Mouse (Mus musculus) urinary bladder, postnatal 25 days (tissue): ENCODE measurements around the gene Pou6f1.
A peak's percentile ranks its signal among the peaks of the same experiment; 100 is the strongest.
"Not testable (repeated sequence)": the region's sequence is repeated elsewhere in the genome, so short reads cannot be mapped to it uniquely, and the experiment has no call there.

Source experiments
- DNase-seq: peaks from one replicate; pipeline ENCODE4 v3.0.0; 2022; ENCODE audit warnings: low spot score

Pou6f1 gene

DNA sequence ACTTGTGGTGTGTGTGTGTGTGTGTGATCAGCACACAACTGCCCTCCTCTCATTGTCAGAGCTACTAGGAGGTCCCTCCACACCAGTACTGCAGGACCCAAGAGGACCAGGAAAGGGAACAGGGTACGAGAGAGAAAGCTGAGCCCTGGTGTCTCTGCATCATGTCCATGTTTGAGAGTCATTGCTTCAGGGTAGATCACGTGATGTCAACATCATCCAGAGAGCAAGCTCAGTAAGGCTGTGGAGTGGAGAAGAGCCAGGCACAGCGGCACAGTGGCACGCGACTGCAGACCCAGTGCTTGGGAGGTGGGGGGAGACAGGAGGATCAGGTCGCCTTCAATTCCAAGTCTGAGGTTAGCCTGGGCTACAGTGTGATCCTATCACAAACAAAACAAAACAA lies 23.4 kb downstream of the Pou6f1 start:
- DNase-seq, result no peak

GRCm38 (mm10) chr15:100575366-100575765 lies 24.4 kb downstream of the Pou6f1 start:
- DNase-seq, result no peak

GRCm38 (mm10) chr15:100574378-100574777 lies 25.4 kb downstream of the Pou6f1 start:
- DNase-seq, result no peak

GRCm38 (mm10) chr15:100573946-100574345 lies 25.8 kb downstream of the Pou6f1 start:
- no peak for DNase-seq

DNA sequence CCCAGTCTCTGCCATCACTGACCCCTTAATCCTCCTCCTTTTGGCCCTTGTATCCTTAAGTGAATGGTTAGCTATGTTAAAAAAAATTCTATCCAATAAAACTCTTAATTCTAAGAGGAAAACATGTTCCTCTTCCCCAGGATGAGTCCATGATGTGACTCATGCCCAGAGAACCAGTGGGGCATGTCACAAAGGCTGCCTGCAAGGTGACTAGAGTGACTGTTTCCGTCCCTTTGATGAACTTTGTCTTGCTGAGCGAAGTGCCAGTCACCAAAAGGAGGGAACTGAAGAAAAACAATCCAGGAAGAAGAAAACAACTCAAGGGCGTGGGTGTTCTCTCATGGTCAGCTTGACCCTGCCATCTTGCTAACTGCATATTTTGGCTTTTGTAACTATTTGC lies 30.5 kb downstream of the Pou6f1 start:
- DNase-seq, result no peak

DNA sequence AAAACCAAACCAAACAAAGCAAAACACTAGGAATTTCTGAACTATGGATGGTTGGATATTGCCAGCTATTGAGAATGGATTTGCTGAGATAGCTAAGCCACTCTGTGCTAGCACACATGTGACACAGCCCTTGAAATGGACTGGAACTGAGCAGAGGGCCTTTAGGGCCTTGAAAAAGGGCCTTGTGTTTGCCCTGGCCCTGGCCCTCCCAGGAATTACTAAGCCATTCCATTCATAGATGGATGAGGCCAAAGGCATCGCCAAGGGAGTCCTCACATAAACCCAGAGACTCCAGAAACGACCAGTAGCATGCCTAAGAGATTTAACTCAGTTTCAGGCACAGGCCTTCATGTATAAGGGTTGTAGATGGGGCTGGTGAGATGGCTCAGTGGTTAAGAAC lies 33.3 kb downstream of the Pou6f1 start:
- DNase-seq, result no peak

DNA sequence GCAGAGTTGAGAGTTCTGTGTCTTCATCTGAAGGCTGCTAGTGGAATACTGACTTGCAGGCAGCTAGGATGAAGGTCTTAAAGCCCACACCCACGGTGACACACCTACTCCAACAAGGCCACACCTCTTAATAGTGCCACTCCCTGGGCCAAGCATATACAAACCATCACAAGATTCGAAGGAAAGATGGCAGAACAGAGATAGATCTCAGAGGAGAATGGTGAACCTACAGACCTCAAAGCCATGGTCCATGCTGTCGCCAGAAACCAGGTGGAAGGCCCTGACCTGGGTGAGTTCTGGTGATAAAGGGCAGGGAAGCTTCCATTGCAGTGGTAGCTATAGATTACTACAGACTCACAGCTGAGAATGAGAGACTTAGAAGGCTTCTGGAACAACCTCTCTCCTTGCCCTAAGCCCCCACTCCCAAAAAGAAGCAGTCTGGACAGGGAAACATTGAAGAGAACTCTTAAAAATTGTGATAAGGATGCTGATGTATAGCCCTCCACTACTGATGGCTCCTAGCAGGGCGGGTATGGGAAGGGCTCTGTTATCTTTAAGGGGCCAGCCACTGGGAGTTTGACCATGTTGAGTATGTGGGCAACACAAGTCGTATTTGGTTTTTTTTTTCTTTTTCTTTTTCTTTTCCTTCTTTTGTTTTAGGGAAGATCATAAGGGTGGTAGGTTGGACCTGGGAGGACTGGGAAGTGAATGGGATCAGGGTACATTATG lies 41.9 kb downstream of the Pou6f1 start:
- no peak for DNase-seq

DNA sequence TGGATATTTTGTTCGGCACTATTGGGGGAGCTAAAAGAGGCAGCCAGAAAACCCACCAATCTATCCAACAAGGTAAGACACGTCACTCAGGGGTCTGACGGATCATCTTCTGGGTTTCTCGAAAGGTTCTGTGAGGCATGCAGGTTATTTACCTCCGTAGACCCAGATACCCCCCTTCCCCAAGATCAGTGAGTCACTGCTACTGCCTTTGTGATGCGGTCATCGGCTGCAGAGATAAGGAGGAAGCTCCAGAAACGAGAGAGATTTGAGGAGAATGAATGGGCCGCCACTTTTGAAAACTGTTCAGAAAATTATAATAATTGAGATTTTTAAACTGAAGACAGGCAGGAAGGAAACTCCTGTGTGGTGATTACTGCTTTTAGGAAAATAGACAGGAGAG lies 43.4 kb downstream of the Pou6f1 start:
- no peak for DNase-seq

DNA sequence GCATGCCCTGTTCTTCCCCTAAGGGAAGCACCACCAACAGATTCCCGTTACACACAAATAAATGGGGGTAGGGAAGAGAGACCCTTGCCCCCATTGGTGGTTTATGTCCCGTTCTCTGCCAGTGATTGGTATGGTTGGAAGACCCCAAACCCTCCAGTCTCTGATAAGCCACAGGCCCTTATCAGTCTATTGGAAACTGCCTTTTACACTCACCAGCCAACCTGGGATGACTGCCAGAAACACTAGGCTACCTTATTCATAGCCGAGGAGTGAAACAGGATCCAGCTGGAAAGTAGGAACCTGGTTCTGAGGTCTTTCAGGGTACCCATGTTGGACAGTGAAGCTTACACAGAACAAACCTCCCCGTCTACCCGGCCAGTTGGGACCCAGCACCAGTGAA lies 43.8 kb downstream of the Pou6f1 start:
- DNase-seq, result no peak

GRCm38 (mm10) chr15:100551326-100552307 lies 48.2 kb downstream of the Pou6f1 start, which contains the start of gene Tfcp2:
Gene Tfcp2, minus strand, starts transcription at chr15:100552008.
- DNase-seq, result peak; percentile 92

- no peak for DNase-seq
These were observed 49.5 kb downstream of the Pou6f1 start for GRCm38 (mm10) chr15:100550280-100550679.

DNA sequence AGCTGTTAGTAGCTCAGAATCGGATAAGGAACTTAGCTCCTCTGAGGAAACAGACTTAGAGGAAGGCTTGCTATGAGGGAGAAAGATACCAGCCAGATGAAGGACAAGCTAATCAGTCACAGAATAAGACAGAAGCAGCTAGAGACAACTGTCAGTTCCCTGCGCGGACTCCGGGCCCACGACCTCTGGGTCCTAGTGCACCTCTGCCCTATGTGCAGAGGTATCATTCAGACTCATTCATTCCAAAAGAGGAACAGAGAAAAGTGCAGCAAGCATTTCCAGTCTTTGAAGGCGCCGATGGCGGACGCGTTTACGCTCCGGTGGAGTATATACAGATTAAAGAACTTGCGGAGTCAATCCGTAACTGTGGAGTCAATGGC lies 56.1 kb downstream of the Pou6f1 start:
- not testable (repeated sequence) for DNase-seq

- not testable (repeated sequence) for DNase-seq
These were observed 56.7 kb downstream of the Pou6f1 start for GRCm38 (mm10) chr15:100542876-100543650.

GRCm38 (mm10) chr15:100541426-100541825 lies 58.4 kb downstream of the Pou6f1 start:
- DNase-seq, result no peak

DNA sequence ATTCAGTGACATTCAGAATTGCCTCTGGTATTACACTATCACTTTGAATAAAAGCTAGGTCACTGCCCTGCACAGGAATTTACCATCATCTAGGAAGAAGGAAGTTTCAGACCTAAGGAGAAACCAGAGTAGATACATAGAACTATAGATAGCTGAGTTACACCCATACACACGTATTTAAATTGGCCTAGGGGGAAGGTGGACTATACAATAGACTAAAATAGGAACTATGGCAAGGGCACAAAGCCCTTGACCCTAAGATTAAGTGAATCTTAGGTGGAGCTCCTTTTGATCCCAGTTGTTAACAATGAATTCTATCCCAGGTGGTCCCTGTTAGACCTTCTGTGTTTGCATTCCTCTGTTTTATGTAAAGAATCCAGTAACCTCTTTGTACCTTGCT lies 58.8 kb downstream of the Pou6f1 start:
- not testable (repeated sequence) for DNase-seq

DNA sequence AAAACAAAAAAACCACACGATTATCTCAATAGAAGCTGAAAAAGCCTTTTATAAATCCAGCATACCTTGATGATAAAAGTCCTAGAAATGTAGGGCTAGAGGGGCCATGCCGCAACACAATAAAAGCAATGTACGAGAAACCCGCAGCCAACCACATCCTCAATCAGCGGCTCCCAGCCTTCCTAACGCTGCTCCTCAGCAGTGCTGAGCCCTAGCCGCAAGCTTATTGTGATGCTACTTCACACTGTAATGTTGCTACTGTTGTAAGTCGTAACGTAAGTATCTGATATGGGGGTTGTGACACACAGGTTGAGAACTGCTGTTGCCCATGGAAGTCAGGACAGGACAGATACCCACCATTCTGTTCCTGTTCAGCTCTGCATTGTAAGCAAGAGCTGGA lies 60.4 kb downstream of the Pou6f1 start:
- no peak for DNase-seq

- DNase-seq, result peak; percentile 7
These were observed 61.9 kb downstream of the Pou6f1 start for GRCm38 (mm10) chr15:100537913-100538312.

- DNase-seq, result no peak
These were observed 71.9 kb downstream of the Pou6f1 start for GRCm38 (mm10) chr15:100527900-100528299.

DNA sequence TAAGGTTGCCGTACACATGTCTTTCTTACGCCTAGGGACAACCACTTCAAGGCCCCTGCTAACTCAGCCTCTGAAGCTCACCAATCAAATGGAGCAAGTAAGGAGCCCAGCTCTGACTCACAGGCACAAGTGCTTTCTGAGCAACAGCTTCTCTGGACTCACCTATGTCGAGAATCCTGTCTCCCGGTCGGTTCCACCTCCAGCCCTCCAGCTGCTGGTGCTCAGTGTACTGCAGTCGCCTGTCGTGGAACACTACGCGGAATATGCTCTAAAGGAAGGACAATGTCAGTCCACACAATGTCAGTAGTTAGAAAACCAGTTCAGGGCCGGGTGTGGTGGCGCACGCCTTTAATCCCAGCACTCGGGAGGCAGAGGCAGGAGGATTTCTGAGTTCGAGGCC lies 74.4 kb downstream of the Pou6f1 start:
- no peak for DNase-seq
